Mouse (Mus musculus): ENCODE measurements at regions not wholly inside any gene's neighbourhood (a gene's known extent, or its start where the extent isn't known, plus 50 kb on each side); places are given as distances from the start of the nearest gene placed in this dataset.

DNA sequence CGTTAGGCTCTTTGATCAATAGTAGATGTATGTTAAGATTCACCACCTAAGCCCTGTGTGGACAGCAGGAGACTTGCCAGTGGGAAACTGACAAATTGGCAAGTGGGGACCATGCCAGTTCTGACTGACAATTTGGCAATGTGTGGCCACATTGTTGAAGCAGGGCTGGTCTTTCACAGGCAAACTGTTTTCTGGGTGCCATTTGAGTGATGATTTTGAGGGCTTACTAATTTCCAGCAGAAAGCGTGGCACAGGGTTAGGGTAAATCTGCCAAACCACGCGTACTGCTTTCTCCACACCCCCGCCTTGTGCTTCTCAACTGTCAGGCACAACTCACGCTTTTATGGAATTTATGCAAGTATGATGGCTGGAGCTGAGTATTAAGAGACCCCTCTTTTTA lies 91.2 kb upstream of the Trpm3 start:
- no peak for DNase-seq (ENCODE audit: low spot score in 2 of 2)

DNA sequence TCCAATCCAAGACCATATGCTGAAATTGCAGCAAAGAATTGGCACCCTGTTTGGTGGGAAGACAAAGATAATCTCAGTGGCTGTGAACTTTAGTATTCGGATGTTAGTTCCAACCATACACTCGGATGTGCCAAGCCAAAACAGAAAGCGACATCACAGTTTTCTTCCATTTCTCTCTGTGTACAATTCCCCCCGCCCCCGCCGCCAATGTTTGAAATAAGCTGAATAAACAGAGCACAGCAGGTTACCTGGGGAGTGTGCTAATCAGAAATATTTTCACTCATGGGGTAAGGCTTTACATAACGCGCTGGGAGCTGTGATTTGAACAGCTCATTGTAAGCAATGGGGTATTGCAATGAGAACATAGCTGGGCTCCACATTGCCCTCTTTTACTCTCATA lies 72.5 kb upstream of the Trpm3 start:
- DNase-seq (ENCODE audit: low spot score in 2 of 2): no peak

DNA sequence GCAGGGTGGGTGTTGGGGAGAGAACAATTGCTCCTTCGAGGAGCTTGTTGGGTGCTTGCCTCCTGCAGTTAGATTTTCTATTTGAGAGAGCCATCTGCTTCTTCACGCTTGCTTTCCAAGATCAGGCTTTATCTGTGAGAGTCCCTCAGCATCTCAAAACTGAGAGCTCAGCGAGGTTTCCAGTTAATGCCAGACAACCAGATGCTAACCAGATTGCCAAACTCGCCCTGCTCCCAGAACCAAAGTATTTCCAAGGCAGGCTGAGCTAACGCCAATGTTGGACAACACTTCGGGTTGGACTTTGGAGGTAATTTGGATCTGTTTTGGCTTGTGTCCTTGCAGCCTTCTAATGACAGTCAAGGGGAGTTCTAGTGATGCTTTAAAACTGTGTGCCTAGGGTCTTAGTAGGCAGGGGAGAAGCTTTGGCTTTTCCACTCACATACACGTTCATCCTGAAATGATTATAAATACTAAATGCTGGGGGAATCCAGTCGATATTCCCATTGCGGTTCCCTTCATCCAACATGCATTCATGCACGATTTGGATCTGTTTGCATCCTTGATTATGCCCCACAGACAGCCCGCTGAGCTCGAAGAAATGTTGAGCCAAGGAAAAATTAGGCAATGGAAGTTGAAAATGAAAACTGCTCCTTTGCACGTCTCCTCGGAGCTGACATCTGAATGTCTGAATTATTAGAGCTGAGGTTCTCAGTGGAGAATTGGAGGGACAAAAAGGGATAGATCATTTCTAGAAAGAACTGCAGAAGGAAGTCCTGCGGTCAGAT lies 68.4 kb upstream of the Trpm3 start:
- DNase-seq (ENCODE audit: low spot score in 2 of 2): no peak

DNA sequence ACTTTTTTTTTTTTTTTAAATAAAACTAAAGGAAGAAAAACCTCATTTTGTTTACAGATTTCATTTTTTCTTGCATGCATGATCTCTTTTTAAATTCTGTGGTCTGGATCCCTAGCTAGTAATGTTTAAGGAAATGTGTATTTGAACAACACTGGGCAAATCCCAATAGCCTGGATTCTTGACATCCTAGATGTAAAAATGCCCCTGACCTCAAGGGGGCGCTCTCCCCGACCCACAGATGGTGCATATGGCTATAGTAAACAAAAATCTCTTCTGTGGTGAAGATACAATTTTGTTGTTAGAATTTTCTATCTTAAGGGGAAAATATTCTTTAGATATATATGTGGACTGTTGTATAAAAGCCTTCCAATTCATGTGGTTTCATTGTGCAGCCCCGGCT lies 67.1 kb upstream of the Trpm3 start:
- DNase-seq (ENCODE audit: low spot score in 2 of 2): no peak

DNA sequence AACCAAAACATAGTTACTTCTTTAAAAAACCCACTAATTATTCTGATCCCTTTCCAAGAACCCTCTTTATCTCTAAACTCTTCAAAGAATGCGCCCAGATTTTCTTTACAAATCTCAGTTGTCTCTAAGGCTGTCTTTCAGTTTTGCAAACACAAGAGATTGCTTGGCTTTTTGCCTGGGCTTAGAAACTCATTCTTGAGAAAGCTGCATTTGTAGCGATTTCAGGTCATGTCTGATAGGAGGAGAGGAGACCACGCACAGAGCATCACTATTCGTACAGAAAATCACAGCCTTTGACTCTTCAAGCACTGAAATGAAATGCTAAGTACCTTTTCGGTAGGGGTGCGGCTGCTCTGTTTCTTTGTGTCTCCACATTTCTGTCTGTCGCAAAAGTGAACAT lies 64.8 kb upstream of the Trpm3 start:
- no peak for DNase-seq (ENCODE audit: low spot score in 2 of 2)

DNA sequence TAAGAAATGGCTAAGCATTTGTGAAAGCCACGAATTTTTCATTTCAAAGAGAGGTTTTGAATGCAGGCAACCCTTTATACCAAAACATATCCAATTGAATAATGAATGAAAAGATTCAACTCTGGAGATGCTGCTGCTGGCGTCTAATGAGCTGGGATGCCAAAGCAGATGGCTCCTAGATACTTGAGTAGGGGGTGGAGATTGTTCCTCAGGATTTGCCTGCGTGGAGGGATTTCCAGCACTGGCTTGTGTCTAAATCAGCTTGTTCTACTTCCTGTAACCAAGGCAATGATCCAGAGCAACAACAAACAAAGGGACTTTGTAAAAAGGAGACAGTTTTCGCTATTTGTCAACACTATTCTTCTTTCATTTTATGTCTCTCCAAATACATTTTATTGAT lies 57.4 kb upstream of the Trpm3 start:
- no peak for DNase-seq (ENCODE audit: low spot score in 2 of 2)
